Mouse (Mus musculus): ENCODE data around the gene Flt3. TPM values are rescaled to one million over a fixed set of nuclear protein-coding genes. Genes with fewer than 3 reads are reported as not detected.
A peak's percentile ranks its signal among the peaks of the same experiment; 100 is the strongest.

Flt3 gene
- total and polyA plus RNA-seq, 2 experiments from 2014 or later = 0.68 to 0.86 TPM

DNA sequence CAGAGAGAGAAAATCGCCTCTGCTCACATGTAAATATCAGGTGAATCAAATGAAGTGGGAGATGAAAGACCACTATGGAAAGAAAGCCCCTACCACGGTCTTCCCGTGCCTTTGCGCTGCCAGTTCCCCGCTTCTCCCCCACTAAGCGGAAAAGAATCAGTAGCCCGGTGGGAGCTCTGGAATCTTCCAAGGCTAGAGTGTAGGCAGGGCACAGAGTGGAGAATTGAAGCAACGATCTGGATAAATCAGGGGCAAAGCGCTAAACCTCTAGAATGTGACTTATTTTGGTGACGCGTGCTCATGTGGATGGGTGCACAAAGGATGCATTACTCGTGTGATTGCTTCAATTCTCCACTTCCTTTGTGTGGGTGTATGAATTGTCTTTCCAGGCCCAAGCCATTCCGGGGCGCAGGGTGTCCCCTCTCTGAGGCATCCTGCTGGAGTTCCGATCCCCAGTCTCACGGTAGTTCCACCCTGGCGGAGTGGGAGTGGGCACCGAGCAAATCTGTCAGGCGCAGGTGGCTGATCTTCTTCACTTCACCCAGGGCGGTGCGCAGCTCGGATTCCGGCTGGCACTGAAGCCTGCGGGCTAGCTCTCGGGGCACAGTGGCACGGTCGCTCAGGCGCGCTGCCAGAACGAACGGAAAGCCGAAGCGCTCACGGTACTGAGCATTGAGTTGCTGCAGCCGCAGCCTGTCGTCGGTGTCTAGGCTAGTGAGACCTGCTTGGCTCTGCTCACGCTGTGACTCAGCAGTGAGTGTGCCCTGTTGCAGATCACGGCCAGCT, 85.5 kb downstream of the Flt3 start:
- ATAC-seq = no peak
- WGBS = under 1% methylated on average over 39 of the region's 39 CpGs
- no peak overlapping the region for H3K4me2 ChIP-seq (ENCODE audit: low read depth)

DNA sequence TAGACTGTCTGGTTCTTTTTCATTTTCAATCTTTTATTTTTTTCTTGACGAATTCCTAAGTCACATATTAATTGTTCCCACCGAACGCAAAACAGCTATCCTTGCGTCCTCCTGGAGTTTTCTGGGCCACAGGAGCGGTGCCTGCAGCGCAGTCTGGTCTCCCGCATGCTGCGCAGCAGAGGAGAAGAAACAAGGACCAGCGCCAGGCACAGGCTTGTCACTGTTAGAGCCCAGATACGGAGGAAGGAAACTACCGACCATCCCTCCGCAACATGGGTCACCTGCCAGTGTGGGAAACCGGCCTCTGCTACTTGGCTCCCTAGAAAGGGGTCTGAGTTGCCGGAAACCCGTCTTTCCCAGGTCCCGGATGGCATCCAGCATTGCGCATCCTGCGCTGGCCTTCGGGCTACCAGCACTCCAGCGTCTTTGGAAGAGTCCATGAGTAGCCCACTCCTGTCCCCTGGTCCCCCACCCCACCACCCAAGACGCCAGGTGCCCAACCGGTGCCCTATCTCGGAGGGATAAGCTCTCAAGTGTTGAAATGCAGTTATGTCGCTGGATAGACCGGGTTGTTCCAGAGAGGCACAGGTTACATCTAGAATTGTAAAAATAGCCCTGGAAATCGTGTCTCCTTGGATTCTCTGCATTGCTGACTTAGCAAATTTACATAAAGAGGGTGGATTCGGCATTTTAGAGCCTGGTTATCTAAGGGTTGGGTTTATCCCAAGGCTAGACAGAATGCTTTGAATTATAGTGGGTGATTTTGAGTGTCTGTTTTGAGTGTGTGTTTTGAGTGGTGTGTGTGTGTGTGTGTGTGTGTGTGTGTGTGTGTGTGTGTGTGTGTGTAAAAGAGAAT, 87.2 kb downstream of the Flt3 start:
- no peak for ATAC-seq
- Histone ChIP-seq H3K4me1 (ENCODE audit: insufficient read depth) (no peaks in the 10 kb centered on the region), H3K9ac (no peak overlapping the region), H3K27me3 (ENCODE audit: insufficient read depth, low read length) (peaks cover 99% of the 10 kb centered on the region), H3K4me3 (ENCODE audit: low read depth, low read length) (no peak overlapping the region), H3K4me2 (ENCODE audit: low read depth) (no peak overlapping the region), H3K9me3 (ENCODE audit: low read length) (no peaks in the 10 kb centered on the region), H3K27ac (ENCODE audit: low read depth, low read length) (no peak overlapping the region), H3K36me3 (ENCODE audit: insufficient read depth) (no peaks in the 10 kb centered on the region)
- WGBS = 3% methylated on average over 27 of the region's 27 CpGs
- DNase-seq = no peak
- TF ChIP-seq CTCF (IDR thresholded peaks at IDR 0.05; ENCODE audit: low read depth) = no peak

More for the DNA sequence above, 85.5 kb downstream of the Flt3 start:
- H3K27me3 ChIP-seq (ENCODE audit: insufficient read depth, low read length) = peaks cover 92% of the 10 kb centered on the region
- no peak for DNase-seq
- H3K36me3 ChIP-seq (ENCODE audit: insufficient read depth) = no peaks in the 10 kb centered on the region
- no peak for TF ChIP-seq CTCF (IDR thresholded peaks at IDR 0.05; ENCODE audit: low read depth)
- H3K9me3 ChIP-seq (ENCODE audit: low read length) = no peaks in the 10 kb centered on the region
- no peaks in the 10 kb centered on the region for H3K4me1 ChIP-seq (ENCODE audit: insufficient read depth)
- no peak overlapping the region for H3K27ac ChIP-seq (ENCODE audit: low read depth, low read length)
- H3K4me3 ChIP-seq (ENCODE audit: low read depth, low read length) = 0 out of 2 replicates have a peak overlapping the region, but pooled peaks have one; percentile 5
- no peak overlapping the region for H3K9ac ChIP-seq

DNA sequence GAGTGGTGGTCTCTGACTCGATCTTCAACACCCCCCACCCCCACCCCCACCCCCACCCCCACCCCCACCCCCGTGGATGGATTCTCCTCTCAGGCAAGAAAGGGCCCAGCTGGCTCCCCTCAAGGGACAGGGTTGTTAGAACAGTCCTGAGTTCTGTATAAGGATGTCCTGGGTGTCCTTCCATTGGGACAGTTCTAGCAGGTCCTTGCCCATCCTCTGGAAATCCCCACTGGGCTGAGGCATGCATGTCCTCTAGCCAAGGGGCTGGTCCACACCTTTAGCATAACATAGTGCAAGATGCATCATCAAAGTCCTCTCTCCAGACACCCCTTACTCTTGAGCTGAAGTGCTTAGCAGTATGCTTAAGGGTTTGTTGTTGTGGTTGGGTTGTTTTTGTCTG, 90.5 kb downstream of the Flt3 start:
- no peaks in the 10 kb centered on the region for H3K9me3 ChIP-seq (ENCODE audit: low read length)
- no peak overlapping the region for H3K4me2 ChIP-seq (ENCODE audit: low read depth)
- no peak overlapping the region for H3K4me3 ChIP-seq (ENCODE audit: low read depth, low read length)
- no peak overlapping the region for H3K27ac ChIP-seq (ENCODE audit: low read depth, low read length)
- no peaks in the 10 kb centered on the region for H3K36me3 ChIP-seq (ENCODE audit: insufficient read depth)
- H3K4me1 ChIP-seq (ENCODE audit: insufficient read depth) = no peaks in the 10 kb centered on the region
- DNase-seq (no peak), ATAC-seq (no peak)
- H3K27me3 ChIP-seq (ENCODE audit: insufficient read depth, low read length) = peaks cover 97% of the 10 kb centered on the region
- no peak overlapping the region for H3K9ac ChIP-seq
- 0% methylated on average over 2 of the region's 2 CpGs for WGBS
- TF ChIP-seq CTCF (IDR thresholded peaks at IDR 0.05; ENCODE audit: low read depth) = no peak

DNA sequence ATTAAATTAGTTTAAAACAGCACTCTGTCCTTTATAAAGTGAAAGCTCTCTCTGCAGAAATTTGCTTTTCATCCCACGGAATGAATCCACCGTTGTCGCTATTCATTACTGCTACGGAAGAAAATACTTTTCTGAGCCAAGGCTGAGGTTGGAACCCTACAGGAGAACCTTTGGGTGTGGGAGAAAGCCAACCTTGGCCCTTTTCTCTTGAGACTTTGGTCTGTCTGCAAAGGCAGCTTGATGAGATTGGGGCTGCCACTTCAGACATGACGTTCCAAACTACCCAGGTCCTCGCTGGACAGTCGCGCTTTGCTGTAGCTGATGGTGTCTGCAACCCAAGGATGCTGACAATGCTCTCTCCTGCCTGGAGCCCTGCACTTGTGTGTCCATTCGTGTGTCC, 91.8 kb downstream of the Flt3 start:
- H3K27ac ChIP-seq (ENCODE audit: low read depth, low read length) = no peak overlapping the region
- H3K4me2 ChIP-seq (ENCODE audit: low read depth) = no peak overlapping the region
- TF ChIP-seq CTCF (IDR thresholded peaks at IDR 0.05; ENCODE audit: low read depth) = no peak

DNA sequence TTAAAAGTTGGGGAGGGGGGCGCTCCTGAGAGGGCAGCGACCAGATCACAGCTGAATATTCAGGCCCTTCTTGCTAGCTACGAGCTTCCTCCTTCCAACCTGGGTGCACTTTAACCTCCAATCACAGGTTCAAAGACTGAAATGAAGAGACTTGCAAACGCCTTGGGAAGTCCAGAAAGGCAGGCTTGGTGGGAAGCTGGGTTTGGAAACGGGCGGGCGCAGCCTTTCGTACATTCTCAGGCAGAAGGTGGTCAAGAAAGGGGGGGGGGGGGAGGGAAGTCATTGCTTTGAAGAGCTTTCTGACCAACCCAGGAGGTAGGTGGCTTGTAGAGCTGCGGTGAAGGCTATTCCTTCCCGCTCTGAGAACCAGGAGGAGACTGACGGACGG, 92.9 kb downstream of the Flt3 start:
- 1% methylated on average over 12 of the region's 12 CpGs for WGBS
- no peak overlapping the region for H3K27ac ChIP-seq (ENCODE audit: low read depth, low read length)
- H3K4me2 ChIP-seq (ENCODE audit: low read depth) = no peak overlapping the region
- no peak overlapping the region for H3K4me3 ChIP-seq (ENCODE audit: low read depth, low read length)
- no peak for DNase-seq
- peaks cover 96% of the 10 kb centered on the region for H3K27me3 ChIP-seq (ENCODE audit: insufficient read depth, low read length)
- no peaks in the 10 kb centered on the region for H3K9me3 ChIP-seq (ENCODE audit: low read length)
- no peak for ATAC-seq
- H3K36me3 ChIP-seq (ENCODE audit: insufficient read depth) = no peaks in the 10 kb centered on the region
- H3K9ac ChIP-seq = no peak overlapping the region
- TF ChIP-seq CTCF (IDR thresholded peaks at IDR 0.05; ENCODE audit: low read depth) = no peak
- H3K4me1 ChIP-seq (ENCODE audit: insufficient read depth) = no peaks in the 10 kb centered on the region

More for the DNA sequence above, 91.8 kb downstream of the Flt3 start:
- H3K36me3 ChIP-seq (ENCODE audit: insufficient read depth) = no peaks in the 10 kb centered on the region
- 5% methylated on average over 9 of the region's 9 CpGs for WGBS
- ATAC-seq (no peak), DNase-seq (no peak)
- H3K9me3 ChIP-seq (ENCODE audit: low read length) = no peaks in the 10 kb centered on the region
- H3K4me1 ChIP-seq (ENCODE audit: insufficient read depth) = no peaks in the 10 kb centered on the region
- no peak overlapping the region for H3K9ac ChIP-seq
- H3K27me3 ChIP-seq (ENCODE audit: insufficient read depth, low read length) = peaks cover 96% of the 10 kb centered on the region
- H3K4me3 ChIP-seq (ENCODE audit: low read depth, low read length) = no peak overlapping the region

DNA sequence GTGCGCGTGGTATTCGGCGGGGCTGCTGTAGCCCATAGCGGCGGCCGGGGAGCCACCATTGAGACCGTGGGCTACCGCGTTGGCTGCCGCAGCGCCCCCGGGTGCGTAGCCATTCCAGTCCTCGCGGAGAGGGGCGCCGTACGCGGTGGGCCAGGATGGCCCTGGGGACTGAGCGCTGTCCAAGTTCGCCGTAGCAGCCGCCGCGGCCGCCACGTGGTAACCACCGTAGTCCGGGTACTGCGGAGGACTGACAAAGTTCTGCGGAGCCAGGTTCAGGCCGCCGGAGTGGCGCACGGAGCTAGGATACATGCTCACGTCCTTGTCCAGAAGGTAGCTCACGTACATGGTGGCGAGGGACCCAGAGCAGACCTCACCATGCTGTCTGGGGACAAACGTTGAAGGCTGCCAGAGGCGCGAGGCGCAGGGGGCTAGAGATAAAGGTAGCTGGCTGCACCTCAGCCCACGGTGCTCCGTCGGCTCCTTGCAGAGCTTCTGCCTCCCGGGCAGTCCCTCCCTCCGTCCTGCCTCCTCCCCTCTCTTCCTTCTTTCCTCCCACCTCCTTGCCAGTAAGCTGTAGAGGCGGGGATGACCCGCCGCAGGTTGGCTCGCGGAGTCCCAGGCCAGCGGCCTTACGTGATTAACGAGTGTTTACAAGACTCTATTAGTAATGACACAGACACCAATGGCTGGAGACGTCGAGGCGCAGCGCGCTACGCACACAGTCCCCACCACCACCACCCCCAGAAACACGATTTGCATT, 93.5 kb downstream of the Flt3 start, which contains the start of gene Cdx2:
TSS of gene Cdx2 (minus strand) at position 633 of the 760 bp plus-strand sequence.
- no peak within 1 kb of the TSS for H3K27ac ChIP-seq (ENCODE audit: low read depth, low read length)
- no peak within 1 kb of the TSS for H3K4me2 ChIP-seq (ENCODE audit: low read depth)
- no peak within 1 kb of the TSS; the same call in 1 of the 2 replicates for H3K4me3 ChIP-seq (ENCODE audit: low read depth, low read length)
- WGBS = 1% methylated on average over 63 of the region's 63 CpGs
- DNase-seq = no peak
- H3K9ac ChIP-seq = no peak within 1 kb of the TSS
- peaks cover 96% of the 10 kb centered on the region for H3K27me3 ChIP-seq (ENCODE audit: insufficient read depth, low read length)
- H3K36me3 ChIP-seq (ENCODE audit: insufficient read depth) = no peaks in the 10 kb centered on the region
- H3K9me3 ChIP-seq (ENCODE audit: low read length) = no peaks in the 10 kb centered on the region
- TF ChIP-seq CTCF (IDR thresholded peaks at IDR 0.05; ENCODE audit: low read depth) = no peak
- H3K4me1 ChIP-seq (ENCODE audit: insufficient read depth) = no peaks in the 10 kb centered on the region
- no peak for ATAC-seq

Data from forebrain, postnatal 0 days (tissue).